Mouse (Mus musculus): Measurements from ENCODE around the gene Thsd4. TPM values are rescaled to one million over a fixed set of nuclear protein-coding genes. Genes with fewer than 3 reads are reported as not detected.

Gene Thsd4
- total and polyA plus RNA-seq, 2 experiments from 2014 or later = 4.9 to 15.3 TPM

- DNase-seq (ENCODE audit: low spot score) = no peak
- H3K9ac ChIP-seq (replicated peaks; ENCODE audit: low read length) = no peak overlapping the region
- H3K36me3 ChIP-seq (ENCODE audit: insufficient read depth, low read length) = no peaks in the 10 kb centered on the region
- no peak overlapping the region for H3K4me3 ChIP-seq (ENCODE audit: low read length)
- H3K27me3 ChIP-seq (ENCODE audit: insufficient read depth, low read length) = no peaks in the 10 kb centered on the region
- no peak for ATAC-seq
- WGBS = 89% methylated on average over 6 of the region's 6 CpGs
- H3K4me2 ChIP-seq (ENCODE audit: low read depth, low read length) = no peak overlapping the region
- H3K27ac ChIP-seq = no peak overlapping the region
- H3K9me3 ChIP-seq (ENCODE audit: low read length) = no peaks in the 10 kb centered on the region
- no peak for TF ChIP-seq CTCF (IDR thresholded peaks at IDR 0.05; ENCODE audit: low read depth)
- no peaks in the 10 kb centered on the region for H3K4me1 ChIP-seq (ENCODE audit: insufficient read depth, low read length)
Measured at GRCm38 (mm10) chr9:60335455-60335854, 186.4 kb downstream of the Thsd4 start.

DNA sequence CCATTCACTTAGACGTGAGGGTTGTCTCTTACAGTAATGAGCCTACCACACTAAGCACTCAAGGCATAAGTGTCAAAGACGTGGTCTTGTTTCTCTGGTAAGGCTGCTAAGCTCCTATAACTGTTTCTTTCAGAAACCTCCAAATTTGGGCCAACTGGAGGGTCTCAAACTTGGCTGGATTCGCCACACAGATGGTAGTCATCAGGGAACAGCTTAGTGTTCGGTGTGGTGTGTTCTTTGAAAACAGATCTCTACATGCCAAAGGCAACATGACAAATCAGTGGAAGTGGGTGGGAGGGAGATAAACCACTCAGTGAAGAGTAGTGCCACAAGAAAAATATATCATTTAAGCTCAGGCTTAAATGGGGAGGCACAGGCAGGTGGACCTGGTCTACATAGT is 191.9 kb downstream of the Thsd4 start:
- no peaks in the 10 kb centered on the region for H3K4me1 ChIP-seq (ENCODE audit: insufficient read depth, low read length)
- no peaks in the 10 kb centered on the region for H3K27me3 ChIP-seq (ENCODE audit: insufficient read depth, low read length)
- no peak overlapping the region for H3K27ac ChIP-seq
- no peaks in the 10 kb centered on the region for H3K9me3 ChIP-seq (ENCODE audit: low read length)
- H3K4me3 ChIP-seq (ENCODE audit: low read length) = no peak overlapping the region
- no peak overlapping the region for H3K4me2 ChIP-seq (ENCODE audit: low read depth, low read length)
- 76% methylated on average over 4 of the region's 4 CpGs for WGBS
- no peak overlapping the region for H3K9ac ChIP-seq (replicated peaks; ENCODE audit: low read length)
- DNase-seq (ENCODE audit: low spot score) = no peak
- no peaks in the 10 kb centered on the region for H3K36me3 ChIP-seq (ENCODE audit: insufficient read depth, low read length)
- no peak for ATAC-seq
- no peak for TF ChIP-seq CTCF (IDR thresholded peaks at IDR 0.05; ENCODE audit: low read depth)

- DNase-seq (ENCODE audit: low spot score) (no peak), ATAC-seq (no peak)
- TF ChIP-seq CTCF (IDR thresholded peaks at IDR 0.05; ENCODE audit: low read depth) = no peak
- Histone ChIP-seq H3K4me3 (ENCODE audit: low read length) (no peak overlapping the region), H3K27ac (no peak overlapping the region), H3K36me3 (ENCODE audit: insufficient read depth, low read length) (no peaks in the 10 kb centered on the region), H3K9ac (replicated peaks; ENCODE audit: low read length) (no peak overlapping the region), H3K4me1 (ENCODE audit: insufficient read depth, low read length) (no peaks in the 10 kb centered on the region), H3K4me2 (ENCODE audit: low read depth, low read length) (no peak overlapping the region), H3K9me3 (ENCODE audit: low read length) (no peaks in the 10 kb centered on the region), H3K27me3 (ENCODE audit: insufficient read depth, low read length) (no peaks in the 10 kb centered on the region)
- WGBS = 92% methylated on average over 2 of the region's 2 CpGs
Measured at GRCm38 (mm10) chr9:60324716-60325115, 197.1 kb downstream of the Thsd4 start.

GRCm38 (mm10) chr9:60323435-60323834 is 198.4 kb downstream of the Thsd4 start:
- ATAC-seq (no peak), DNase-seq (ENCODE audit: low spot score) (no peak)
- Histone ChIP-seq H3K4me3 (ENCODE audit: low read length) (no peak overlapping the region), H3K9me3 (ENCODE audit: low read length) (no peaks in the 10 kb centered on the region), H3K9ac (replicated peaks; ENCODE audit: low read length) (no peak overlapping the region), H3K36me3 (ENCODE audit: insufficient read depth, low read length) (no peaks in the 10 kb centered on the region), H3K27me3 (ENCODE audit: insufficient read depth, low read length) (no peaks in the 10 kb centered on the region), H3K4me1 (ENCODE audit: insufficient read depth, low read length) (no peaks in the 10 kb centered on the region), H3K27ac (no peak overlapping the region), H3K4me2 (ENCODE audit: low read depth, low read length) (no peak overlapping the region)
- no peak for TF ChIP-seq CTCF (IDR thresholded peaks at IDR 0.05; ENCODE audit: low read depth)
- 97% methylated on average over 6 of the region's 6 CpGs for WGBS

- no peak for ATAC-seq
- WGBS = 95% methylated on average over 8 of the region's 8 CpGs
Measured at GRCm38 (mm10) chr9:60317291-60317690, 204.6 kb downstream of the Thsd4 start.

DNA sequence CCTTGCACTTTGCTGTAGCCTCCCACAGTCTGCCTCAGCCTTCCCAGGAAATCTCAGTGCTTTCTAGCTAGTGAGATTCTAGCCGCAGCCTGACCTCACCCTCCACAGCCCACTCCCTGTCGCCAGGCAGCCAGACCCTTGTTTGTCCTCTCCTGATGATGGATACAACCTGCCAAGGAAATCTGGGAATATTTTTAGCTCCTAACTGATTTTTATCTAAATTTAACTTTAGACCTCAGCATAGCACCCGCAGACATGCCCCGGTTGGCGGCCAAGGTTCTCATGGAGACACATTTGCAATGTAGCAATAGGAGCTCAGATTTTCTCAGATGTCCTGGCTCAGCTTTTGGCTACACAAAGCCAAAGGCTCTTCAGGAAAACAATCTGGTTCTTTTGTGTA is 205.3 kb downstream of the Thsd4 start:
- Histone ChIP-seq H3K36me3 (ENCODE audit: insufficient read depth, low read length) (no peaks in the 10 kb centered on the region), H3K4me2 (ENCODE audit: low read depth, low read length) (no peak overlapping the region), H3K4me3 (ENCODE audit: low read length) (no peak overlapping the region), H3K9ac (replicated peaks; ENCODE audit: low read length) (no peak overlapping the region), H3K9me3 (ENCODE audit: low read length) (no peaks in the 10 kb centered on the region), H3K27me3 (ENCODE audit: insufficient read depth, low read length) (no peaks in the 10 kb centered on the region), H3K4me1 (ENCODE audit: insufficient read depth, low read length) (peaks cover 11% of the 10 kb centered on the region; the same call in 1 of the 2 replicates), H3K27ac (no peak overlapping the region)
- TF ChIP-seq CTCF (IDR thresholded peaks at IDR 0.05; ENCODE audit: low read depth) = no peak
- DNase-seq (ENCODE audit: low spot score) (no peak), ATAC-seq (no peak)
- 72% methylated on average over 5 of the region's 5 CpGs for WGBS

More at GRCm38 (mm10) chr9:60317291-60317690, 204.6 kb downstream of the Thsd4 start:
- TF ChIP-seq CTCF (IDR thresholded peaks at IDR 0.05; ENCODE audit: low read depth) = no peak
- Histone ChIP-seq H3K9ac (replicated peaks; ENCODE audit: low read length) (no peak overlapping the region), H3K27ac (no peak overlapping the region), H3K36me3 (ENCODE audit: insufficient read depth, low read length) (no peaks in the 10 kb centered on the region), H3K4me1 (ENCODE audit: insufficient read depth, low read length) (peaks cover 10% of the 10 kb centered on the region; the same call in 1 of the 2 replicates), H3K27me3 (ENCODE audit: insufficient read depth, low read length) (no peaks in the 10 kb centered on the region), H3K4me2 (ENCODE audit: low read depth, low read length) (no peak overlapping the region), H3K4me3 (ENCODE audit: low read length) (no peak overlapping the region), H3K9me3 (ENCODE audit: low read length) (no peaks in the 10 kb centered on the region)
- no peak for DNase-seq (ENCODE audit: low spot score)

- no peak overlapping the region for H3K9ac ChIP-seq (replicated peaks; ENCODE audit: low read length)
- H3K36me3 ChIP-seq (ENCODE audit: insufficient read depth, low read length) = no peaks in the 10 kb centered on the region
- no peaks in the 10 kb centered on the region for H3K27me3 ChIP-seq (ENCODE audit: insufficient read depth, low read length)
- no peaks in the 10 kb centered on the region for H3K9me3 ChIP-seq (ENCODE audit: low read length)
- H3K4me3 ChIP-seq (ENCODE audit: low read length) = no peak overlapping the region
- 81% methylated on average over 5 of the region's 5 CpGs for WGBS
- H3K4me1 ChIP-seq (ENCODE audit: insufficient read depth, low read length) = peaks cover 18% of the 10 kb centered on the region
- no peak overlapping the region for H3K4me2 ChIP-seq (ENCODE audit: low read depth, low read length)
- DNase-seq (ENCODE audit: low spot score) (no peak), ATAC-seq (no peak)
- TF ChIP-seq CTCF (IDR thresholded peaks at IDR 0.05; ENCODE audit: low read depth) = no peak
- H3K27ac ChIP-seq = no peak overlapping the region
Measured at GRCm38 (mm10) chr9:60315533-60315932, 206.3 kb downstream of the Thsd4 start.

Measured in hindbrain, postnatal 0 days (tissue).